Mouse (Mus musculus) small intestine, adult 2 months (tissue): Measurements from ENCODE around the gene 4933407L21Rik.

Source experiments
- CTCF ChIP-seq: fragments of 200-500 bp; IDR thresholded peaks from 2 replicates; pipeline ENCODE4 v1.5.1; 2012; ENCODE audit warnings: low read depth, mild to moderate bottlenecking, control low read depth, inconsistent platforms, low read length, moderate library complexity, mixed read lengths; ENCODE audit not compliant: insufficient replicate concordance, insufficient read length; ENCODE audit errors: extremely low read depth
- POLR2A ChIP-seq: fragments of 200-500 bp; IDR thresholded peaks from 2 replicates; pipeline ENCODE4 v1.6.1; 2012; ENCODE audit warnings: low read depth, mild to moderate bottlenecking, control low read depth, inconsistent platforms, low read length, moderate library complexity

- no peak for TF ChIP-seq CTCF
- TF ChIP-seq POLR2A, result no peak
Observed at GRCm38 (mm10) chr1:85901516-85902107, 26.7 kb upstream of the 4933407L21Rik start.
